Mouse (Mus musculus) left cerebral cortex, adult 8-10 months (tissue): ENCODE results near the gene Taar4. TPM values are rescaled to one million over a fixed set of nuclear protein-coding genes. Genes with fewer than 3 reads are reported as not detected.
A peak's percentile ranks its signal among the peaks of the same experiment; 100 is the strongest.

ENCODE experiments used
- DNase-seq, 2 experiments: peaks; one replicate each; pipeline ENCODE4 v3.0.0; 2022; ENCODE audit warnings: low spot score in 2 of 2
- total RNA-seq, 4 experiments: library from RNA; stranded (reverse); gene quantifications; 2 replicates each; pipeline ENCODE4 v1.2.4; 2022

Taar4 gene
- total RNA-seq: not detected

- no peak for DNase-seq
Measured at GRCm38 (mm10) chr10:23960444-23960915, at the start of gene Taar4. Taar4 (plus strand) TSS chr10:23960494.

- no peak for DNase-seq
Measured at GRCm38 (mm10) chr10:23920056-23920455, 40.2 kb upstream of the Taar4 start, which contains the start of gene Taar1. Taar1 (plus strand) TSS chr10:23920356.

- no peak for DNase-seq
Measured at GRCm38 (mm10) chr10:23922468-23922867, 37.8 kb upstream of the Taar4 start.

- no peak for DNase-seq
Measured at GRCm38 (mm10) chr10:23923941-23924340, 36.4 kb upstream of the Taar4 start.

- no peak for DNase-seq
Measured at GRCm38 (mm10) chr10:23937613-23938012, 22.7 kb upstream of the Taar4 start.

GRCm38 (mm10) chr10:23938312-23938711 is 22.0 kb upstream of the Taar4 start, which contains the start of gene Taar2:
Taar2 (plus strand) TSS chr10:23938572.
- DNase-seq: no peak

- DNase-seq: no peak
Measured at GRCm38 (mm10) chr10:23942465-23942864, 17.8 kb upstream of the Taar4 start.

- DNase-seq: no peak
Measured at GRCm38 (mm10) chr10:23948026-23948425, 12.3 kb upstream of the Taar4 start.

- DNase-seq: no peak
Measured at GRCm38 (mm10) chr10:23949508-23950005, 10.7 kb upstream of the Taar4 start, which contains the start of gene Taar3. Taar3 (plus strand) TSS chr10:23949558.

- no peak for DNase-seq
Measured at GRCm38 (mm10) chr10:23951714-23952113, 8.6 kb upstream of the Taar4 start.

GRCm38 (mm10) chr10:23959071-23959470 is 1.2 kb upstream of the Taar4 start:
- no peak for DNase-seq

- no peak for DNase-seq
Measured at GRCm38 (mm10) chr10:23963444-23963843, 3.1 kb downstream of the Taar4 start.

GRCm38 (mm10) chr10:23964921-23965610 is 4.8 kb downstream of the Taar4 start:
- no peak for DNase-seq

GRCm38 (mm10) chr10:23970656-23971165 is 10.4 kb downstream of the Taar4 start, which contains the start of gene Taar5:
Taar5 (plus strand) TSS chr10:23970706.
- DNase-seq: no peak

GRCm38 (mm10) chr10:23971256-23971655 is 11.0 kb downstream of the Taar4 start:
- no peak for DNase-seq

GRCm38 (mm10) chr10:23977958-23978357 is 17.7 kb downstream of the Taar4 start:
- DNase-seq: no peak

- peak; percentile 15 to 16 for DNase-seq
Measured at GRCm38 (mm10) chr10:23978901-23979705, 18.8 kb downstream of the Taar4 start.

- DNase-seq: no peak
Measured at GRCm38 (mm10) chr10:23985546-23985945, 25.3 kb downstream of the Taar4 start, which contains the start of gene Taar6. Taar6 (minus strand) TSS chr10:23985646.

- no peak for DNase-seq
Measured at GRCm38 (mm10) chr10:23986419-23986818, 26.1 kb downstream of the Taar4 start.

GRCm38 (mm10) chr10:23993381-23993780 is 33.1 kb downstream of the Taar4 start, which contains the start of gene Taar7a:
Taar7a (minus strand) TSS chr10:23993481.
- no peak for DNase-seq

GRCm38 (mm10) chr10:23999639-24000038 is 39.3 kb downstream of the Taar4 start, which contains the start of gene Taar7b:
Taar7b (plus strand) TSS chr10:23999939.
- DNase-seq: no peak

GRCm38 (mm10) chr10:24006442-24006841 is 46.1 kb downstream of the Taar4 start:
- no peak for DNase-seq
